Mouse (Mus musculus) hematopoietic multipotent progenitor cell, adult 10-12 weeks (in vitro differentiated cells): ENCODE data around the gene Dusp3. TPM values are rescaled to one million over a fixed set of nuclear protein-coding genes. Genes with fewer than 3 reads are reported as not detected.

ENCODE experiments used
- polyA plus RNA-seq: library from polyadenylated mRNA; stranded (reverse); fragments of >175 nt; gene quantifications from 2 replicates; pipeline ENCODE4 v1.2.3, GENCODE M21; 2012; ENCODE audit warnings: low replicate concordance

The Dusp3 gene
- polyA plus RNA-seq = 16.2 and 38.6 TPM in 2 replicates

GRCm38 (mm10) chr11:101986913-101987312 is at the start of gene Dusp3:
Gene Dusp3, minus strand, starts transcription at chr11:101987013.

GRCm38 (mm10) chr11:102028087-102028816 is 41.4 kb upstream of the Dusp3 start, which contains the start of gene Mpp3:
Gene Mpp3, minus strand, starts transcription at chr11:102028461.

GRCm38 (mm10) chr11:101984054-101985025 is 2.5 kb downstream of the Dusp3 start, which contains the start of gene Cfap97d1:
Gene Cfap97d1, plus strand, starts transcription at chr11:101984279.

GRCm38 (mm10) chr11:101966965-101967614 is 19.7 kb downstream of the Dusp3 start, which contains the start of gene Sost:
Gene Sost, minus strand, starts transcription at chr11:101967015.

Other genes starting within 250 kb of the Dusp3 start
- 0.19 and 0.66 TPM in 2 replicates for gene Etv4, start 201.6 kb downstream of the Dusp3 start, polyA plus RNA-seq
- gene Meox1, start 92.6 kb downstream of the Dusp3 start, polyA plus RNA-seq = not detected in 2 replicates
- not detected in 2 replicates for gene Sost, start 20.0 kb downstream of the Dusp3 start, polyA plus RNA-seq
- gene Cfap97d1, start 2.7 kb downstream of the Dusp3 start, polyA plus RNA-seq = not detected in 2 replicates
- gene Mpp3, start 41.4 kb upstream of the Dusp3 start, polyA plus RNA-seq = 0.05 and 0.06 TPM in 2 replicates
- gene Cd300lg, start 54.5 kb upstream of the Dusp3 start, polyA plus RNA-seq = 0.97 and 1.6 TPM in 2 replicates
- 1.7 and 6.2 TPM in 2 replicates for gene Mpp2, start 101.5 kb upstream of the Dusp3 start, polyA plus RNA-seq
- not detected in 2 replicates for gene Ppy, start 114.3 kb upstream of the Dusp3 start, polyA plus RNA-seq
- gene Pyy, start 120.8 kb upstream of the Dusp3 start, polyA plus RNA-seq = not detected in 2 replicates
- 0.45 TPM in 1 of 2 replicates, not detected in the other for gene Nags, start 158.5 kb upstream of the Dusp3 start, polyA plus RNA-seq
- 4.5 and 9.7 TPM in 2 replicates for gene Tmem101, start 169.4 kb upstream of the Dusp3 start, polyA plus RNA-seq
- 80.7 and 88.6 TPM in 2 replicates for gene Lsm12, start 198.3 kb upstream of the Dusp3 start, polyA plus RNA-seq
- gene G6pc3, start 202.6 kb upstream of the Dusp3 start, polyA plus RNA-seq = 19.6 and 22.2 TPM in 2 replicates
- 125 and 273 TPM in 2 replicates for gene Hdac5, start 243.2 kb upstream of the Dusp3 start, polyA plus RNA-seq